Mouse (Mus musculus) embryo, embryonic 11.5 days (tissue): Measurements from ENCODE around the gene Usp20.

Experiments used
- DNase-seq: peaks from one replicate; pipeline ENCODE4 v3.0.0-alpha.2; 2012; ENCODE audit warnings: low read depth, low spot score

Gene Usp20

GRCm38 (mm10) chr2:31069506-31069905, 87.4 kb downstream of the Usp20 start:
- no peak for DNase-seq
